Mouse (Mus musculus) limb, embryonic 13.5 days (tissue): ENCODE measurements around the gene Hps4. TPM values are rescaled to one million over a fixed set of nuclear protein-coding genes. Genes with fewer than 3 reads are reported as not detected.
A peak's percentile ranks its signal among the peaks of the same experiment; 100 is the strongest.

Experiments used
- ATAC-seq: fragments of 200-750 bp; cut with Nextera tagmentation; 2 replicates; pipeline ENCODE4 v1.8.0; 2017; ENCODE audit warnings: low read depth, moderate number of reproducible peaks, moderate TSS enrichment; ENCODE audit not compliant: low FRiP score
- H3K27ac ChIP-seq: fragments of 300-500 bp; sonication (generic); 2 replicates; pipeline ENCODE4 v1.5.1; 2015; ENCODE audit warnings: inconsistent platforms, mild to moderate bottlenecking, moderate library complexity
- H3K27me3 ChIP-seq: fragments of 300-500 bp; sonication (generic); 2 replicates; pipeline ENCODE4 v1.6.1; 2015; ENCODE audit warnings: mild to moderate bottlenecking, inconsistent platforms
- H3K36me3 ChIP-seq: fragments of 300-500 bp; sonication (generic); 2 replicates; pipeline ENCODE4 v1.6.1; 2015; ENCODE audit warnings: inconsistent platforms, mild to moderate bottlenecking, moderate library complexity
- H3K4me1 ChIP-seq: fragments of 300-500 bp; sonication (generic); 2 replicates; pipeline ENCODE4 v1.6.1; 2015; ENCODE audit warnings: inconsistent platforms
- H3K4me2 ChIP-seq: fragments of 300-500 bp; sonication (generic); replicated peaks from 2 replicates; pipeline ENCODE4 v1.6.1; 2015; ENCODE audit warnings: inconsistent platforms, mild to moderate bottlenecking, moderate library complexity
- H3K4me3 ChIP-seq: fragments of 300-500 bp; sonication (generic); 2 replicates; pipeline ENCODE4 v1.5.1; 2015; ENCODE audit warnings: moderate library complexity, mild to moderate bottlenecking, inconsistent platforms
- H3K9ac ChIP-seq: fragments of 300-500 bp; sonication (generic); 2 replicates; pipeline ENCODE4 v1.6.1; 2015; ENCODE audit warnings: mild to moderate bottlenecking, inconsistent platforms
- H3K9me3 ChIP-seq: fragments of 300-500 bp; sonication (generic); 2 replicates; pipeline ENCODE4 v1.6.1; 2016; ENCODE audit warnings: inconsistent platforms
- WGBS: fragments of 180-500 bp; shearing (Covaris S2); methylation state at CpG from one replicate; pipeline ENCODE4 v1.1.7; 2015; 5-methylcytosine and 5-hydroxymethylcytosine counted together
- polyA plus RNA-seq: library from polyadenylated mRNA; unstranded; fragments of >200 nt; fragmentation: Nextera tagmentation; extraction: Ambion mirVana; gene quantifications from 2 replicates; pipeline ENCODE4 v1.2.1, GENCODE M21; 2015

Hps4 gene
- polyA plus RNA-seq, 1 experiment from 2014 or later = 43.6 TPM

DNA sequence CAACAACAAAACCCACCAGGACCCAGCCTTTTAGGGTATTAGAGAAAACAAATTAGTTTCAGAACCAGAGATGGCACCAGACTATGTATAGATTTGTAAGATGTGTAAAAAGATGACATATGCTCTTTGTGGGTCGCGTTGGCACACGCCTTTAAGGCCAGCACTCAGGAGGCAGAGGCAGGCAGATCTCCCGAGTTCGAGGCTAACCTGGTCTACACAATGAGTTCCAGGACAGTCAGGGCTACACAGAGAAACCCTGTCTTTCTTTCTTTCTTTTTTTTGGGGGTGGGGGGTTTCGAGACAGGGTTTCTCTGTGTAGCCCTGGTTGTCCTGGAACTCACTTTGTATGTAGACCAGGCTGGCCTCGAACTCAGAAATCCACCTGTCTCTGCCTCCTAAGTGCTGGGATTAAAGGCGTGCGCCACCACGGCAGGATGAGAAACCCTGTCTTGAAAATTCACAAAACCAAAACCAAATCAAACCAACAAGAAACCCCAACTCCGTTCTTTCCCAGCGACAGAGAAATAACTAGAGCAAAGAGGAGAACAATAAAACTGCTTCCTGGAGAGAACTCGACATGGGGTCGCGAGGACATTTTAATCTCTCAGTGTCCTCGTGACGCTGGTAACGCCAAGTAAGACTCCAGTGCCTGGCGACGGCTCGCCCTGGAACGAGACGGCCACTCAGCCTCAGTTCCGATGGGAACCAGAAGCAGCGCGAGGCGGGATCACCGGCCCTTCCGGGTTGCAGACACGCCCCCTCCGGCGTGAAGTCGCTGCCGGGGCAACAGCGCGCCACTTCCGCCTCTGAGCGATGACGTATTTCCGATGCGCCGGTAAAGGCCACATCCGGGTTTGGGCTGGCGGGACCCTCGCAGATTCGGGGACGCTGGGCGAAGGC, 17.1 kb upstream of the Hps4 start, which contains the start of gene Tfip11:
TSS of gene Tfip11 (plus strand) at position 813 of the 900 bp plus-strand sequence.
- Histone ChIP-seq H3K9ac (peak within 1 kb of the TSS; percentile 82), H3K36me3 (peaks cover 34% of the 10 kb centered on the region), H3K4me2 (peak within 1 kb of the TSS; percentile 83), H3K4me1 (peaks cover 26% of the 10 kb centered on the region), H3K9me3 (no peaks in the 10 kb centered on the region), H3K27me3 (no peaks in the 10 kb centered on the region), H3K27ac (peak within 1 kb of the TSS; percentile 39; the same call in 1 of the 2 replicates), H3K4me3 (peak within 1 kb of the TSS; percentile 95)
- WGBS = 8% methylated on average over 48 of the region's 48 CpGs
- ATAC-seq = peak; percentile 90

DNA sequence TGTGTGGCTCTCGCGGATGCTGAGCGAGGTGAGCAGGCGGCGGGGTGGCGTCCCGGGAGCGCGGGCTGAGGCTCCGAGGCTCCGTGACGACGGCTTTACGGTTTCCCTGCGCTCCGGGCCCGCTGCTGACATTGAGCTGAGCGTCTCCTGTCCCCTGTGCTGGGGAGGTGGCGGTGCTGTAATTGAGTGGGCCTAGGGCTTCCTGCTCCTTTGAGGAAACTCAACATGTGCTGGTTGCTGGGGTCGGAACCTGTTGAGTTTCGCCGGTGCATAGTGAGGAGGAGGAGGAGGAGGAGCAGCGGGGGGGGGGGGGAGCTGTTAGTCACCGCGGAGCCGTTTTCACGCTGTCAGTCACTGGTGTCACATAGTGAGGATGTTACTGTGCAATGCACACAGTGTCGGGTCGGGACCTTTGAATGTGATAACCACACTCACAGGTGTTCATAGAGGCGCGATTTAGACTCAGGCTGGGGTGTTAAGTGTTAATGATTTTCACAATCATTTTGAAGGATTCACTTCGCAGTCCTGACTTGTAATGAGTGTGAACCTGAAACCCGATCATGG, 16.4 kb upstream of the Hps4 start:
- Histone ChIP-seq H3K4me3 (peak overlapping the region; percentile 95), H3K36me3 (peaks cover 41% of the 10 kb centered on the region), H3K9me3 (no peaks in the 10 kb centered on the region), H3K27ac (no peak overlapping the region), H3K4me2 (peak overlapping the region; percentile 83), H3K9ac (peak overlapping the region; percentile 82), H3K4me1 (peaks cover 26% of the 10 kb centered on the region), H3K27me3 (no peaks in the 10 kb centered on the region)
- under 1% methylated on average over 32 of the region's 33 CpGs for WGBS
- ATAC-seq = peak; percentile 51

DNA sequence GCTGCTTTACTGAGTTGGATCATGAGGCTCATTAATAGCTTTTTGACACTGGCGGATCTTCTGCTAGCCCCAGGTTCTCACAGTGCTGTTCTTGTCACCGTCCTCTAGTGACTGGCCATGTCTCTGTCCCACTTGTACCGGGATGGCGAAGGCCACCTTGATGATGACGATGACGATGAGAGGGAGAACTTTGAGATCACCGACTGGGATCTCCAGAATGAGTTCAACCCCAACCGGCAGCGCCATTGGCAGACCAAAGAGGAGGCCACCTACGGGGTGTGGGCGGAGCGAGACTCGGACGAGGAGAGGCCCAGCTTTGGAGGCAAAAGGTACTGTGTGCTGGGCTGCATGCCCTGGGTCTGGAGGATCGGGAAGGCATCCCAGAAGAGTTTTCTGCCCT, 15.0 kb upstream of the Hps4 start:
- no peak for ATAC-seq
- peaks cover 55% of the 10 kb centered on the region for H3K36me3 ChIP-seq
- H3K9ac ChIP-seq = no peak overlapping the region
- peak overlapping the region; percentile 83; the same call in 1 of the 2 replicates for H3K4me2 ChIP-seq
- no peak overlapping the region for H3K27ac ChIP-seq
- H3K27me3 ChIP-seq = no peaks in the 10 kb centered on the region
- peaks cover 26% of the 10 kb centered on the region for H3K4me1 ChIP-seq
- H3K9me3 ChIP-seq = no peaks in the 10 kb centered on the region
- 0 out of 2 replicates have a peak overlapping the region, but pooled peaks have one; percentile 95 for H3K4me3 ChIP-seq
- 92% methylated on average over 15 of the region's 15 CpGs for WGBS

DNA sequence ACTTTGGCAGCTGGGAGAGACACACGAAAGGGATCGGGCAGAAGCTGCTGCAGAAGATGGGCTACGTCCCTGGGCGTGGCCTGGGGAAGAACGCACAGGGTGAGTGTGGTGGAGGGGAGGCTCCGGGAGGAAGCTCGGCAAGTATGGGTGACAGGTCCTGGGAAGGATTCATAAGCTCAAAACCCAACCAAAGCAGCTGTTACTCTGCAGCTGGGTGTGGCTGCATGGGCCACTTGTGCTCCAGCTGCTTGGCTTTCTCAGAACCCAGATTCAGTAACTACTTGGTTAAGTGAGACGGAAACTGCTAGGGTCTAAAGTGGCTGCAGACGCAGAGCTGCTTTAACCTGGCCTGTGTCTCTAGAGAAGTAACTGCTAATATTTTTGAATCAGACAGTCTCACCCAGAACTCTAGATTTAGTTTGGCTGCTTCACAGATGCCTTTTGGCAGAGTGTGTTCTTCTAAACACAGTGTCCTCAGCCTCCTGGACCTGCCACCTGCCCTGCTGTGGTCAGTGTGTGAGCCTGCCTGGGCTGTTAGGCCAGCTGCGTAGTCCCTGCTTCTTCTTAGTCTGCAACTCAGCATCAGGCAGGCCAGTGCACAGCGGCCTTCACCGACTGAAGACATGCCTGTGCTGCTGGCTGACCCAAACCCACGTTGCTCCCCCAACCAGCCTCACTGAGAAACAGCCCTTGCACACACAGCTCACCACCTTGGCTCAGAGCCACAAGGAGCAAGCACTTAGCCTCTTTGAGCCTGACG, 12.9 kb upstream of the Hps4 start:
- H3K4me2 ChIP-seq = no peak overlapping the region
- peaks cover 76% of the 10 kb centered on the region for H3K36me3 ChIP-seq
- no peak overlapping the region for H3K27ac ChIP-seq
- no peak overlapping the region for H3K9ac ChIP-seq
- peaks cover 20% of the 10 kb centered on the region for H3K4me1 ChIP-seq
- no peaks in the 10 kb centered on the region for H3K9me3 ChIP-seq
- 91% methylated on average over 14 of the region's 14 CpGs for WGBS
- ATAC-seq = no peak
- H3K27me3 ChIP-seq = no peaks in the 10 kb centered on the region
- H3K4me3 ChIP-seq = no peak overlapping the region

DNA sequence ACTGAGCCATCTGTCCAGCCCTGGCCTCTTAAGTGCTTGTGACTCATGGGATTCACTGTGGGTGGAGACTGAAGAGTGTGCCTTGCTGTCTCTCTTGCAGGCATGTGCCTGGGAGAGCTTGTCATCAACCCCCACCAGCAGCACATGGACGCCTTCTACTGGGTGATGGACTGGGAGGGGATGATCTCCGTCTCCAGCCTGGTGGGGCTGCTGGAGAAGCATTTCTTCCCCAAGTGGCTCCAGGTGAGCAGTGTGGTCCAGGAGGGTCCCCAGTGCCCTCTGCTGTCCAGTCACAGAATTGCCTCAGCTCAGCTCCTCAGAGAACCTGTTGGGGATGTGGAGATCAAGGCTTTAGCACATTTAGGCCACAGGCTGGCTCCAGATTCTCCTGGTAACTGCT, 7.4 kb upstream of the Hps4 start:
- H3K4me1 ChIP-seq = no peaks in the 10 kb centered on the region
- no peak for ATAC-seq
- H3K4me3 ChIP-seq = no peak overlapping the region
- no peak overlapping the region for H3K4me2 ChIP-seq
- no peaks in the 10 kb centered on the region for H3K27me3 ChIP-seq
- no peak overlapping the region for H3K9ac ChIP-seq
- H3K27ac ChIP-seq = no peak overlapping the region
- no peaks in the 10 kb centered on the region for H3K9me3 ChIP-seq
- 14% methylated on average over 2 of the region's 2 CpGs for WGBS
- H3K36me3 ChIP-seq = peaks cover 95% of the 10 kb centered on the region

DNA sequence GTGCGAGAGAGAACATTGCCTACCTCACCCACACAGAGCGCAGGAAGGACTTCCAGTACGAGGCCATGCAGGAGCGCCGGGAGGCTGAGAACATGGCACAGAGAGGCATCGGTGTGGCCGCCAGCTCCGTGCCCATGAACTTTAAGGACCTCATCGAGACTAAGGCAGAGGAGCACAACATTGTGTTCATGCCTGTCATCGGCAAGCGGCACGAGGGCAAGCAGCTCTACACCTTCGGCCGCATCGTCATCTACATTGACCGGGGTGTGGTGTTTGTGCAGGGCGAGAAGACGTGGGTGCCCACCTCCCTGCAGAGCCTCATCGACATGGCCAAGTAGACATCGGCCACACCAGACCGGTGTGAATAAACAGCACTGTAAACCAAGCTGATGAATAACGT, 5.9 kb upstream of the Hps4 start:
- Histone ChIP-seq H3K4me1 (peaks cover 7% of the 10 kb centered on the region), H3K4me2 (no peak overlapping the region), H3K27ac (no peak overlapping the region), H3K27me3 (no peaks in the 10 kb centered on the region), H3K4me3 (no peak overlapping the region), H3K9me3 (no peaks in the 10 kb centered on the region), H3K9ac (no peak overlapping the region), H3K36me3 (peaks cover 80% of the 10 kb centered on the region)
- WGBS = 94% methylated on average over 22 of the region's 22 CpGs
- ATAC-seq = no peak

DNA sequence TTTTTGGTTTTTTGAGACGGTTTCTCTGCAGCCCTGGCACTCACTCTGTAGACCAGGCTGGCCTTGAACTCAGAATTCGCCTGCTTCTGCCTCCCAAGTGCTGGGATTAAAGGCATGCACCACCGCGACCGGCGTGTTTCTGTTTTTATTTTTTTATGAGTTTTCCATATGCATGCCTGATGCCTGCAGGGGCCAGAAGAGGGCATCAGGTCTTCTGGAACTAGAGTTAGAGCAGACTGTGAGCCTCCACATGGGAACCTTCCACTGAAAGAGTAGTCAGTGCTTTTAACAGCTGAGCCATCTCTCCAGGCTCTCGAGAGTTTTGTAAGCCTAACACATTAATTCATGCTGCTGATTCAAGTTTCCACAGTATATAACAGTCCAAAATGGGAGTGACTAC, 3.7 kb upstream of the Hps4 start:
- Histone ChIP-seq H3K4me3 (no peak overlapping the region), H3K36me3 (peaks cover 58% of the 10 kb centered on the region), H3K27ac (no peak overlapping the region), H3K27me3 (no peaks in the 10 kb centered on the region), H3K9ac (no peak overlapping the region), H3K4me2 (no peak overlapping the region), H3K4me1 (peaks cover 21% of the 10 kb centered on the region), H3K9me3 (no peaks in the 10 kb centered on the region)
- 57% methylated on average over 7 of the region's 7 CpGs for WGBS
- no peak for ATAC-seq

DNA sequence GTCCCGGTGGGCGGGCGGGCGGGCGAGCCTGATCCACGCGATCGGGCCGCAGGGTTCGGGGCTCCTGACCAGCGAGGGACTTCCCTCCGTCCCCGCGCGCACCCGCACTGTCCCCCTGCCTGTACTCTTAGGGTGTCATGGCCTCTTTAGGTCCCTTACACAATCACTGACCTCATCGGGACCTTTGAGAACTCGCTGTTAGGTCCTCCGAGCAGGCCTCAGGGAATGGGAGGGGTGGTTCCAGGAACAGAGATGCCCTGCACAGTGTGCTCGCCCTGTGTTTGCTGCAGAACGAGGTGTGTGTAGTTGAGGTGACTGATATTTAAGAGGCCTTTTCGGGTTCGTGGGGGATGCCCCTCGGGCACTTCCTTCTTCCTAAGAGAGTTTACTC, 317 bp downstream of the Hps4 start:
- peak overlapping the region; percentile 97 for H3K4me3 ChIP-seq
- H3K27ac ChIP-seq = no peak overlapping the region
- peak; percentile 64 for ATAC-seq
- peak overlapping the region; percentile 86 for H3K9ac ChIP-seq
- H3K4me1 ChIP-seq = peaks cover 37% of the 10 kb centered on the region
- no peaks in the 10 kb centered on the region for H3K27me3 ChIP-seq
- WGBS = under 1% methylated on average over 19 of the region's 24 CpGs
- H3K9me3 ChIP-seq = no peaks in the 10 kb centered on the region
- H3K4me2 ChIP-seq = peak overlapping the region; percentile 84
- H3K36me3 ChIP-seq = peaks cover 40% of the 10 kb centered on the region

DNA sequence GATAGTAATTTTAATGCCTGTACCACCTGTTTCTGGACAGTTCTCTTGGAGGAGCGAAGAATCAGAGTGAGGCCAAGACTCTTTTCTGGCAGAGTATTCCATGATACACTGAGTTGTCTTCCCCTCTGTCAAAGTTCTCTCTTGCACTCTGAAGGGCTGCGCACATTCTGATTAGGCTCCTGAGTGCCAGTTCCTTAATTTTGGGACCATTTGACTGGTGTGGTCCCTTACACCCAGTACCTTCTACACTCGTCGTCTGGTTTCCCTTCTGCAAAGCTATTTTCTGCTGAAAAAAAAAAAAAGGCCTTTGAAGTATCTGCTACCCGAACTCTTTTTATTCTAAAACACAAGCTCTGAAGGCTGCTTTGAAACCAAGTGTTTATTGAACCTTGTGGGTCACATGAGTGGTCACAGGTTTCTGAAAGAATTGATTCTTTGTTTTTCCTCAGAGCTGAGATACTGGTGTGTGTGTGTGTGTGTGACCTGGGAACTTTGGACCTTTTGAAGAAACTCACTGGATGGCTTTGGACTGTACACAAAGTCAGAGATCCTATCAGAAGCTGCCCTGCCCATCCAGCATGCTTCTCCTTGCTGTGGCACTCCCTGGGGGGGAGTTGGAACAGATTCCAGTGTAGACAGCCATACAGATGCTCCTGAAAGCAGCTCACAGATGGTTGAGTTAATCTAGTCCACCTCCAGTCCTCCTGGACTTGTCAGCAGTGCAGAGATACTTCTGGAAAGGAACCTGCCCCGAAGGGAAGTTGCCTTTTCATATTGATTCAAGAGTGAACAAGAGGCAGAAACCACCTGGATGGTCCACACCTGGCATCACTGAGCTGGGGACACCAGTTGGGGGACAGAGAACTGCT, 1.4 kb downstream of the Hps4 start:
- Histone ChIP-seq H3K4me2 (peak overlapping the region; percentile 84), H3K27me3 (no peaks in the 10 kb centered on the region), H3K9ac (0 out of 2 replicates have a peak overlapping the region, but pooled peaks have one; percentile 86), H3K4me1 (peaks cover 37% of the 10 kb centered on the region), H3K9me3 (no peaks in the 10 kb centered on the region), H3K36me3 (peaks cover 43% of the 10 kb centered on the region), H3K27ac (no peak overlapping the region), H3K4me3 (peak overlapping the region; percentile 97)
- ATAC-seq = no peak
- WGBS = 84% methylated on average over 6 of the region's 6 CpGs

DNA sequence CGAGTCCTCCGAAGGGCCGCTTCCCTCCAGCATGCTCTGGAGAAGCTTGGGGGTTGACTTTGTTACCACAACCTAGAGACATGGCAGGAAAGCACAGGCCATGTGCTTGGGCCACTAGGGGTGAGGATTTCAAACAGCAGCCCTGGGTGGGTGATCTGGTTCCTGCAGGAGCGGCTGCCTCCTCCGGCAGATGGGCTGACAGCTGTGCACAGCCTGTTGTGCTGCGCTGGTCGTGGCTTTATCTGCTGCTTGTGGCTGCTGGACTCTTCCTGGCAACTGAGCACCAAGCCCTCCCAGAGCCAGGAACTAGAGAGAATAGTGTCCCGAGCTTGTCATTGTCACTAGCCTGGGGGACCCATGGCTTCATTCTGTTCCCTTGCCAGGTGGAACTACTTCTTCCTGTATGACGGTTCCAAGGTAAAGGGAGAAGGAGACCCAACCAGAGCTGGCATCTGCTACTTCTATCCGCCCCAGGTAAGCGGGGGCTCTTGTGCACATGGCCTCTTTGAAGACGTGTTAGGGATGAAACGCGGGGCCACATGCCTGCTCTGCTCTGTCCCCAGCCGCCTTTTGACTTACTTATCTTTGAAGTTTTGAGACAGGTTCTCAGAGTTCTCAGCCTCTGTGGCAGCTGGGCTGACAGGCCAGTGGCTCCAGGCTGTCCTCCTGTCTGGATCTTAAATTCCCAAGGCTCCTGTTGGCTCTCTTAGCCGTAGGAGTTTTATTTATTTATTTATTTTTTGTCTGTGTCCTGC, 3.5 kb downstream of the Hps4 start:
- Histone ChIP-seq H3K36me3 (peaks cover 54% of the 10 kb centered on the region), H3K9ac (peak overlapping the region; percentile 31; the same call in 1 of the 2 replicates), H3K4me1 (peaks cover 36% of the 10 kb centered on the region), H3K27me3 (no peaks in the 10 kb centered on the region), H3K27ac (no peak overlapping the region), H3K9me3 (no peaks in the 10 kb centered on the region), H3K4me3 (no peak overlapping the region), H3K4me2 (no peak overlapping the region)
- no peak for ATAC-seq
- 81% methylated on average over 16 of the region's 16 CpGs for WGBS

DNA sequence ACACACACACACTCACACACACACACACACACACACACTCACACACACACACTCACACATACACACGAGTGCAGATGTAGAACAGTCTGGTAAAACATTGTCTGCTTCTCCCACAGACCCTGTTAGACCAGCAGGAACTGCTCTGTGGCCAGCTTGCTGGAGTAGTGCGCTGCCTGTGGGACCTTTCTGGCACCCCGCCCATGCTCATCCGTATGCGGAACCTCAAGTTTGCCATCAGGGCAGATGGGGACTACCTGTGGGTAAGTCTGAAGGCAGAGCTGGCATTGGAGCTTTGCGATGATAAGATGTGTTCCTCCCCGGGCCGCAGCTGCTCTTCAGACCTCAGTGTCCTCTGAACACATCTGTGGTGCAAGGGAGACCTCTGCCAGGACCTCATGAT, 6.3 kb downstream of the Hps4 start:
- ATAC-seq = no peak
- no peak overlapping the region for H3K9ac ChIP-seq
- H3K36me3 ChIP-seq = peaks cover 78% of the 10 kb centered on the region
- no peaks in the 10 kb centered on the region for H3K9me3 ChIP-seq
- no peak overlapping the region for H3K4me2 ChIP-seq
- peaks cover 16% of the 10 kb centered on the region; the same call in 1 of the 2 replicates for H3K4me1 ChIP-seq
- H3K27me3 ChIP-seq = no peaks in the 10 kb centered on the region
- 92% methylated on average over 8 of the region's 8 CpGs for WGBS
- H3K27ac ChIP-seq = no peak overlapping the region
- H3K4me3 ChIP-seq = no peak overlapping the region
